Mouse (Mus musculus) limb, embryonic 15.5 days (tissue): Measurements from ENCODE around the gene Slc6a6. TPM values are rescaled to one million over a fixed set of nuclear protein-coding genes. Genes with fewer than 3 reads are reported as not detected.

Experiments
- ATAC-seq: fragments of 200-750 bp; cut with Nextera tagmentation; 2 replicates; pipeline ENCODE4 v1.8.0; 2017; ENCODE audit warnings: low read depth, moderate TSS enrichment; ENCODE audit not compliant: insufficient number of reproducible peaks, low FRiP score, low TSS enrichment
- H3K27ac ChIP-seq: fragments of 300-500 bp; sonication (generic); 2 replicates; pipeline ENCODE4 v1.5.1; 2015; ENCODE audit warnings: moderate library complexity, mild to moderate bottlenecking, inconsistent platforms
- H3K27me3 ChIP-seq: fragments of 300-500 bp; sonication (generic); 2 replicates; pipeline ENCODE4 v1.6.1; 2015; ENCODE audit warnings: inconsistent platforms
- H3K36me3 ChIP-seq: fragments of 300-500 bp; sonication (generic); 2 replicates; pipeline ENCODE4 v1.6.1; 2015; ENCODE audit warnings: inconsistent platforms
- H3K4me1 ChIP-seq: fragments of 300-500 bp; sonication (generic); 2 replicates; pipeline ENCODE4 v1.6.1; 2015; ENCODE audit warnings: inconsistent platforms
- H3K4me2 ChIP-seq: fragments of 300-500 bp; sonication (generic); 2 replicates; pipeline ENCODE4 v1.6.1; 2015; ENCODE audit warnings: mild to moderate bottlenecking, inconsistent platforms
- H3K4me3 ChIP-seq: fragments of 300-500 bp; sonication (generic); 2 replicates; pipeline ENCODE4 v1.5.1; 2015; ENCODE audit warnings: mild to moderate bottlenecking, inconsistent platforms
- H3K9ac ChIP-seq: fragments of 300-500 bp; sonication (generic); 2 replicates; pipeline ENCODE4 v1.6.1; 2015; ENCODE audit warnings: inconsistent platforms
- H3K9me3 ChIP-seq: fragments of 300-500 bp; sonication (generic); 2 replicates; pipeline ENCODE4 v1.6.1; 2016; ENCODE audit warnings: inconsistent platforms
- WGBS: fragments of 180-500 bp; shearing (Covaris S2); methylation state at CpG from one replicate; pipeline ENCODE4 v1.1.7; 2015; 5-methylcytosine and 5-hydroxymethylcytosine counted together
- polyA plus RNA-seq: library from polyadenylated mRNA; unstranded; fragments of >200 nt; fragmentation: Nextera tagmentation; extraction: Ambion mirVana; gene quantifications from 2 replicates; pipeline ENCODE4 v1.2.1, GENCODE M21; 2015

The Slc6a6 gene
- polyA plus RNA-seq, 1 experiment from 2014 or later = 46.8 TPM

GRCm38 (mm10) chr6:91718067-91718466 is 34.2 kb downstream of the Slc6a6 start:
- Histone ChIP-seq H3K27me3 (no peaks in the 10 kb centered on the region), H3K36me3 (peaks cover 15% of the 10 kb centered on the region; the same call in 1 of the 2 replicates), H3K27ac (no peak overlapping the region), H3K4me2 (no peak overlapping the region), H3K9ac (no peak overlapping the region), H3K4me1 (peaks cover 38% of the 10 kb centered on the region), H3K9me3 (no peaks in the 10 kb centered on the region), H3K4me3 (no peak overlapping the region)
- WGBS = 89% methylated on average over 2 of the region's 2 CpGs
- no peak for ATAC-seq

DNA sequence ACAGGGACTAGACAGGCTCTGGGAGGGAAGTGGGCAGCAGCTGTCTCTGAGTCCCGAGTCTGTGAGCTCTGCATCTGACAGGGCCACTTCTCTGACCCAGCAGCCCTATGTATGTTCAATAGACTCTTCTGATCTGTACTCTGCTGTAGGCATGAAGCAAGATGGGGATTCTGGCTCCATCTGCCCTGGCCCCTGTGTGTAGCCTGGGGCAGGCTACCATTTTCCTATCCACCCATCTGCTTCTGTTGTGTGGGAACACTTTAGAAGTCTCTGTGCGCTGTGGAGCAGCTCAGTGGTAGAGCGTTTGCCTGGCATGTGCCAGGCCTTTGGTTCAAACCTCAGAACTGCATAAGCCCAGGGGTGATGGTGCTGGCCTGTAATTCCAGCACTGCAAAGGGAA is 34.8 kb downstream of the Slc6a6 start:
- no peak for ATAC-seq
- H3K36me3 ChIP-seq = peaks cover 21% of the 10 kb centered on the region; the same call in 1 of the 2 replicates
- WGBS = 70% methylated on average over 3 of the region's 3 CpGs
- no peak overlapping the region for H3K9ac ChIP-seq
- H3K4me3 ChIP-seq = no peak overlapping the region
- H3K9me3 ChIP-seq = no peaks in the 10 kb centered on the region
- H3K4me1 ChIP-seq = peaks cover 33% of the 10 kb centered on the region
- no peak overlapping the region for H3K4me2 ChIP-seq
- H3K27ac ChIP-seq = no peak overlapping the region
- H3K27me3 ChIP-seq = no peaks in the 10 kb centered on the region

DNA sequence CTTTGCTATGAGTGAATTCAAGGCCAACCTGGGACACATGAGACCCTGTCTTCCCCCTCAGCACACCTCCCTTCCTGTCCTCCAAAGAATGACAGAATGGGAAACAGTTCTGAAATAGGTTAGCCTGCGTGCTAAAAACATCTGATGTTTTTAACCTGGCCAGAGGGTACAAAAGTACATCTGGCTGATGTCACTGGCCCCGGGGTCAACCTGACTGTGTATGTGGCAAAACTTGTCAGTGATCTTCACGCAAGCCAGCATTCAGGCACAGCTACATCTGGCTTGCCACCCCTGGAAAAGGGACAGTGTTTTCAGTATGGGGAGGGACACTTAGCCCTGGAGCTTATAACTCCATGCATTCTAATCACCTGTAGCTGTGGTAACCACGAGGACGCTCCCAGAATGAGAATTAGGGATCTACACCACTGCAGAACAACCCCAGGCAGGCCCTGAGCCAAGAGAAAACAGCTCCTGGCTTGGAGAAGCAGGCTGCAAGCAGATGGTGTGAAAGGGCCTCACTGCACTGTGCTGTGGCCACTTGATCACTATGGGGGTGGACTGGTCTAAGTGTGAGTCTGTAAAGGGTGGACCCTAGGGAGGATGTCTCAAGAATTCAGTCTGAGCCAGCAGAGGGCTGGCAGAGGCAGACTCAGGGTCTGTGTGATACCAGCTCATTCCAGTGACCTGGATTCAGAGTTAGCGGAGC is 35.3 kb downstream of the Slc6a6 start:
- no peak overlapping the region for H3K4me2 ChIP-seq
- ATAC-seq = no peak
- H3K4me3 ChIP-seq = no peak overlapping the region

DNA sequence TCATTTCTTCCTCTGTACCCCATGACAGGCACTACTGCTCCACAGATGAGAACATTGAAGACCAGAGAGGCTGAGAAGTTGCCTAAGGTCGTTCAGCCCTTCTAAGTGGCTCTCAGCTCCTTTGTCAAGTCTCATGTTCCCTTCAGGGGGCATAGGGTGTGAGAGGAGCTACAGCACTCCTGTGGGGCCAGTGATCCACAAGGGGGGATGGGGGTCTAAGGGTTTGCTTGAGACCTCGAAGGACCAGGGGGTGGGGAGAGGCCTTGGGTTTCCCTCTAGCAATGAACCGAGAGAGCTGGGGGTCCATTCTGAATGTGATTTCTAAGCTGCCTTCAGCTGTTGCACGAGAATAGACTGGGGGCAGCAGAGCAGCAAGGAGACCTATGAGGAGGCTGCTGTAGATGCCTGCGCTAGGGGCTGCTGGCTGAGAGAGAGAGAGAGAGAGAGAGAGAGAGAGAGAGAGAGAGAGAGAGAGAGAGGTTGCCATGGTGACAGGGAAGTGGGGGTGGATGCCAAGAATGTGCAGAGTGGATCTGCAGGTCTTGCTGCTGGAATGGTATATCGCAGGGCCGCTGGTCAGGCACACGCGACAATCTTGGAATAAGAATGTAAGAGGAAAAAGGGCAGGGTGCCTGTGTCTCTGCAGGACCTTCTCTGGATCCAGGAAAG is 36.1 kb downstream of the Slc6a6 start:
- Histone ChIP-seq H3K9ac (no peak overlapping the region), H3K4me2 (no peak overlapping the region), H3K9me3 (no peaks in the 10 kb centered on the region), H3K4me3 (no peak overlapping the region), H3K27me3 (no peaks in the 10 kb centered on the region), H3K4me1 (peaks cover 33% of the 10 kb centered on the region), H3K36me3 (peaks cover 30% of the 10 kb centered on the region), H3K27ac (peak overlapping the region; percentile 48)
- no peak for ATAC-seq
- 11% methylated on average over 9 of the region's 9 CpGs for WGBS

More for the DNA sequence above, 35.3 kb downstream of the Slc6a6 start:
- peak overlapping the region; percentile 48 for H3K27ac ChIP-seq
- WGBS = 61% methylated on average over 6 of the region's 6 CpGs
- no peaks in the 10 kb centered on the region for H3K27me3 ChIP-seq
- no peak overlapping the region for H3K9ac ChIP-seq
- H3K36me3 ChIP-seq = peaks cover 27% of the 10 kb centered on the region
- no peaks in the 10 kb centered on the region for H3K9me3 ChIP-seq
- peaks cover 33% of the 10 kb centered on the region for H3K4me1 ChIP-seq

GRCm38 (mm10) chr6:91720588-91721214 is 36.8 kb downstream of the Slc6a6 start:
- peaks cover 33% of the 10 kb centered on the region for H3K4me1 ChIP-seq
- 66% methylated on average over 4 of the region's 4 CpGs for WGBS
- no peak overlapping the region for H3K4me2 ChIP-seq
- H3K9ac ChIP-seq = no peak overlapping the region
- no peaks in the 10 kb centered on the region for H3K9me3 ChIP-seq
- peak overlapping the region; percentile 38; the same call in 1 of the 2 replicates for H3K27ac ChIP-seq
- H3K4me3 ChIP-seq = no peak overlapping the region
- H3K27me3 ChIP-seq = no peaks in the 10 kb centered on the region
- no peak for ATAC-seq
- H3K36me3 ChIP-seq = peaks cover 36% of the 10 kb centered on the region

GRCm38 (mm10) chr6:91721215-91721701 is 37.4 kb downstream of the Slc6a6 start:
- Histone ChIP-seq H3K4me1 (peaks cover 33% of the 10 kb centered on the region), H3K4me3 (no peak overlapping the region), H3K4me2 (no peak overlapping the region), H3K9ac (no peak overlapping the region), H3K27ac (no peak overlapping the region), H3K36me3 (peaks cover 42% of the 10 kb centered on the region), H3K27me3 (no peaks in the 10 kb centered on the region), H3K9me3 (no peaks in the 10 kb centered on the region)
- ATAC-seq = no peak
- WGBS = 71% methylated on average over 11 of the region's 12 CpGs

DNA sequence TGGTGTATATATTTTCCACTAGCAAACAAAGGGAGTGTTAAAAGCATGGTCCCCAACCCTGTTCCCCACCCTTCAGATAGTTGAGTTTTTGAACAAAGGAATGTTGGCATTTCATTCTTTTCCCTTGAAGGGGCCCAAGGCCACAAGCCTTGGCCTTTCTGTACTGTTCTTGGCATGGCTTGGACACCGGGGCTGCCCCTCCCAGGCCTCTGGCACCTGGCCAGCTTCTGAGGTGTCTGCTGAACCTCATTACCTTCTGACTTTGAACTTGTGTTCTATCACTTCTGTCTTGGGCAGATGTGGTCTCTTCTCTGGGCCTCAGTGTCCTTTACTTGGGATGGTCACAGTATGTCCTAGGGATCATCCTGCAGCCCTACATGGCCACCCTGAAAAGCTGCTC is 43.5 kb downstream of the Slc6a6 start:
- H3K9ac ChIP-seq = no peak overlapping the region
- peaks cover 33% of the 10 kb centered on the region for H3K4me1 ChIP-seq
- no peaks in the 10 kb centered on the region for H3K9me3 ChIP-seq
- H3K27ac ChIP-seq = no peak overlapping the region
- H3K36me3 ChIP-seq = peaks cover 54% of the 10 kb centered on the region
- 68% methylated on average over 1 of the region's 1 CpGs for WGBS
- H3K27me3 ChIP-seq = no peaks in the 10 kb centered on the region
- no peak for ATAC-seq
- H3K4me3 ChIP-seq = no peak overlapping the region
- no peak overlapping the region for H3K4me2 ChIP-seq

- Histone ChIP-seq H3K9ac (no peak overlapping the region), H3K27ac (peak overlapping the region; percentile 69), H3K9me3 (no peaks in the 10 kb centered on the region), H3K4me3 (no peak overlapping the region), H3K27me3 (no peaks in the 10 kb centered on the region), H3K4me2 (no peak overlapping the region), H3K36me3 (peaks cover 45% of the 10 kb centered on the region), H3K4me1 (peaks cover 33% of the 10 kb centered on the region)
- 41% methylated on average over 6 of the region's 6 CpGs for WGBS
- 0 out of 2 replicates have a peak, but pooled peaks have one; percentile 17 for ATAC-seq
Observed at GRCm38 (mm10) chr6:91728939-91729619, 45.2 kb downstream of the Slc6a6 start.

DNA sequence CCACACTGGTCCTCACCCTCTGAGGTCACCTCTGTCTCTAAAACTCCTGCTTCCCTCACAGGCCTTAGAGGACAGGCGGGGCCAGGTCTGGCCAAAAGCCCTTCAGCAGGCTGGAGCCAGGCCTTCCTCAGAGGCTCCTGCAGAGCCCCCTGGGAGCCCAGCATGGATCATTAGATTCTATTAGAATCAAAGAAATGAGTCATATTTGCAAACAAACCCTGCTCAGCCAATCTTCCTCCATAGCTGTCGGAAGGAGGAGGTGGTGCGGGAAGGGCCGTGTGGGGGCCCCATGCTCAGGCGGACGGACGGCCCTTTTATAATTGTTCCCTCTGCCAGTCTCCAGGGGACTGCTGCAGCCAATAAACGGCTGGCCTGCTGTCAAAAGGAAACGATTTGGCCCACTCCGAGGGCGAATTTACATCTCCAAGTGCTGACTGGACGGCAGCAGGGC is 45.8 kb downstream of the Slc6a6 start:
- peak; percentile 64 for ATAC-seq
- no peak overlapping the region for H3K4me3 ChIP-seq
- H3K27ac ChIP-seq = peak overlapping the region; percentile 76
- peaks cover 39% of the 10 kb centered on the region for H3K36me3 ChIP-seq
- H3K4me2 ChIP-seq = no peak overlapping the region
- no peaks in the 10 kb centered on the region for H3K9me3 ChIP-seq
- no peak overlapping the region for H3K9ac ChIP-seq
- H3K27me3 ChIP-seq = no peaks in the 10 kb centered on the region
- 24% methylated on average over 12 of the region's 12 CpGs for WGBS
- H3K4me1 ChIP-seq = peaks cover 33% of the 10 kb centered on the region

DNA sequence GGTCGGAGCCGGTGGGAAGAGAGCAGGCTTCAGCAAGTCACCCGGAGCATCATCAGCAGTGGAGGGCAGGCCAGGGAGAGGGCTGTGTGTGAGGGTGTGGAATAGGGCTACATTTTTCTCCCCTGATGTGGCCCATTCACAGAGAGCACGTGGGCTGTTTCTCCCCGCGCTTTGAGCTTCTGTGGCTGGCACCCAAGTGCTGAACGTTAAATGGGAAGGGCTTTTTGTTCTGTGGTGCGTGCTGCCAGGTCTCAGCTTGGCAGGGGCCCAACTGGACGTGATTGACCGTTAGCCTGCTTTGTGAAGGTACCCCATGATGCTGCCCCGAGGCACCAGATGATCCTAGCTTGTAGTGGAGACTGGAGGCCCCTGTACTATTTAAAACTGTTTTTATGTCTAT is 48.3 kb downstream of the Slc6a6 start:
- Histone ChIP-seq H3K36me3 (peaks cover 32% of the 10 kb centered on the region), H3K4me1 (peaks cover 51% of the 10 kb centered on the region), H3K4me2 (no peak overlapping the region), H3K9me3 (no peaks in the 10 kb centered on the region), H3K4me3 (no peak overlapping the region), H3K9ac (no peak overlapping the region), H3K27me3 (no peaks in the 10 kb centered on the region), H3K27ac (no peak overlapping the region)
- ATAC-seq = no peak
- 76% methylated on average over 11 of the region's 11 CpGs for WGBS

DNA sequence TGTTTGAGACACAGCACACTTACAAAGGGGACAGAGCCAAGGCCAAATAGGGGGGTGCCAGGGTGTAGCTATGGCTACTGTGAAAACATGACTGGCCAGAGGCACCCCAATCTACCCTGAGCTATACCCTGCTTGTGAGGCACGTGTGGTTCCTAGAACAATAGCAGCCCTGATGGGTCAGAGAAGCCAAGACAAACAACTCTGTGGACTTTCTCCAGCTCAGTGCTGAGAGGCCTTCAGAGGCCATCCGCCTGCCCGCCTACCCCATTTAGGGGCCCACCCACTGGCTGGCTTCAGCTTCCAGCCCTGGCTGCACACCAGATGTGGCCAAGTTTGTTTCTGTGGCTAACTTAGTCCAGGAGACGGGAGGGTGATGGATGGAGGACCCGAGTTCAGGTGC is 52.6 kb downstream of the Slc6a6 start:
- Histone ChIP-seq H3K4me3 (no peak overlapping the region), H3K4me2 (no peak overlapping the region), H3K9me3 (no peaks in the 10 kb centered on the region), H3K9ac (no peak overlapping the region), H3K27ac (no peak overlapping the region; the same call in 1 of the 2 replicates), H3K27me3 (no peaks in the 10 kb centered on the region), H3K36me3 (peaks cover 52% of the 10 kb centered on the region), H3K4me1 (peaks cover 39% of the 10 kb centered on the region)
- WGBS = 45% methylated on average over 5 of the region's 5 CpGs
- no peak for ATAC-seq
